Mouse (Mus musculus) hindbrain, embryonic 12.5 days (tissue): ENCODE results near the gene Fhl4. TPM values are rescaled to one million over a fixed set of nuclear protein-coding genes. Genes with fewer than 3 reads are reported as not detected.
A peak's percentile ranks its signal among the peaks of the same experiment; 100 is the strongest.

Experiments
- ATAC-seq: fragments of 200-750 bp; cut with Nextera tagmentation; 2 replicates; pipeline ENCODE4 v1.8.0; 2017; ENCODE audit warnings: moderate TSS enrichment; ENCODE audit not compliant: low FRiP score
- H3K27ac ChIP-seq: fragments of 300-500 bp; sonication (generic); 2 replicates; pipeline ENCODE4 v1.5.1; 2016; ENCODE audit warnings: mild to moderate bottlenecking
- H3K27me3 ChIP-seq: fragments of 300-500 bp; sonication (generic); 2 replicates; pipeline ENCODE4 v1.6.1; 2016; ENCODE audit warnings: mild to moderate bottlenecking
- H3K36me3 ChIP-seq: fragments of 300-500 bp; sonication (generic); 2 replicates; pipeline ENCODE4 v1.6.1; 2016; ENCODE audit warnings: mild to moderate bottlenecking
- H3K4me1 ChIP-seq: fragments of 300-500 bp; sonication (generic); 2 replicates; pipeline ENCODE4 v1.6.1; 2016
- H3K4me2 ChIP-seq: fragments of 300-500 bp; sonication (generic); replicated peaks from 2 replicates; pipeline ENCODE4 v1.6.1; 2016; ENCODE audit warnings: mild to moderate bottlenecking
- H3K4me3 ChIP-seq: fragments of 300-500 bp; sonication (generic); 2 replicates; pipeline ENCODE4 v1.5.1; 2016; ENCODE audit warnings: mild to moderate bottlenecking
- H3K9ac ChIP-seq: fragments of 300-500 bp; sonication (generic); 2 replicates; pipeline ENCODE4 v1.6.1; 2016; ENCODE audit warnings: mild to moderate bottlenecking, moderate library complexity
- H3K9me3 ChIP-seq: fragments of 300-500 bp; sonication (generic); replicated peaks from 2 replicates; pipeline ENCODE4 v1.6.1; 2016; ENCODE audit warnings: mild to moderate bottlenecking
- WGBS: fragments of 180-500 bp; shearing (Covaris S2); methylation state at CpG from one replicate; pipeline ENCODE4 v1.1.7; 2016; 5-methylcytosine and 5-hydroxymethylcytosine counted together
- polyA plus RNA-seq: library from polyadenylated mRNA; unstranded; fragments of >200 nt; fragmentation: Nextera tagmentation; extraction: Ambion mirVana; gene quantifications from 2 replicates; pipeline ENCODE4 v1.2.1, GENCODE M21; 2016

Gene Fhl4
- 1.2 and 1.9 TPM in 2 replicates for polyA plus RNA-seq

GRCm38 (mm10) chr10:85102247-85103084, at the start of gene Fhl4, which contains the start of gene Tmem263:
Gene Fhl4 (minus strand): TSS chr10:85102495.
Gene Tmem263 (plus strand): TSS chr10:85102627.
- H3K4me2 ChIP-seq: peak within 1 kb of the TSS; percentile 94
- peak; percentile 97 for ATAC-seq

GRCm38 (mm10) chr10:85149226-85149625, 46.9 kb upstream of the Fhl4 start:
- H3K4me2 ChIP-seq: no peak overlapping the region
- no peak for ATAC-seq
- H3K27ac ChIP-seq: no peak overlapping the region
- peaks cover 28% of the 10 kb centered on the region for H3K36me3 ChIP-seq
- WGBS: 85% methylated on average over 5 of the region's 5 CpGs
- no peaks in the 10 kb centered on the region for H3K9me3 ChIP-seq
- no peak overlapping the region for H3K9ac ChIP-seq
- H3K4me3 ChIP-seq: no peak overlapping the region
- no peaks in the 10 kb centered on the region for H3K27me3 ChIP-seq
- H3K4me1 ChIP-seq: no peaks in the 10 kb centered on the region

More at GRCm38 (mm10) chr10:85102247-85103084, at the start of gene Fhl4, which contains the start of gene Tmem263:
- peak within 1 kb of the TSS; percentile 93 for H3K9ac ChIP-seq
- H3K27ac ChIP-seq: peak within 1 kb of the TSS; percentile 87
- peaks cover 11% of the 10 kb centered on the region; the same call in 1 of the 2 replicates for H3K4me1 ChIP-seq
- H3K4me3 ChIP-seq: peak within 1 kb of the TSS; percentile 94
- 0% methylated on average over 67 of the region's 96 CpGs for WGBS
- no peaks in the 10 kb centered on the region for H3K36me3 ChIP-seq
- H3K27me3 ChIP-seq: no peaks in the 10 kb centered on the region
- H3K9me3 ChIP-seq: no peaks in the 10 kb centered on the region

DNA sequence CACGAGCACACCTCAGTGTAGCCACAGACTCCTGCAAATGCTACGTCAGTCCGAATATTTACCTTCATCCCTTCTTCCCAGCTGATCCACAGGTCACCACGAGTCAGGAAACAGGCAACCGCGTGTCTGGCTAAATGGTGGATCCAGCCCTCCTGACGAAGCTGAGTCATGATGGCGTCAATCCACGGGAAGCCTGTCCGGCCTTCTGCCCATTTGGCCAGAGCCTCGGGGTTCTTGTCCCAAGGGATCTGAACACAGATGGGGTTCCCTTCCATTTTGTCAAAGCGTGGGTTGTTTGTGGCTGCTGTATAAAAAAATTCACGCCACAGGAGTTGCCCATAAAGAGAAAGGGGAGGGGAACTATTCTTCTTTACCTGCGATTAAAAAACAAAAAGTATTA, 44.0 kb upstream of the Fhl4 start:
- Histone ChIP-seq H3K4me3 (no peak overlapping the region), H3K9me3 (no peaks in the 10 kb centered on the region), H3K4me2 (no peak overlapping the region), H3K4me1 (no peaks in the 10 kb centered on the region), H3K27me3 (no peaks in the 10 kb centered on the region), H3K9ac (no peak overlapping the region), H3K27ac (no peak overlapping the region), H3K36me3 (peaks cover 45% of the 10 kb centered on the region)
- no peak for ATAC-seq
- WGBS: 86% methylated on average over 14 of the region's 14 CpGs

- Histone ChIP-seq H3K4me2 (no peak overlapping the region), H3K27ac (no peak overlapping the region), H3K9me3 (no peaks in the 10 kb centered on the region), H3K27me3 (no peaks in the 10 kb centered on the region), H3K4me3 (no peak overlapping the region), H3K36me3 (peaks cover 35% of the 10 kb centered on the region), H3K9ac (no peak overlapping the region), H3K4me1 (no peaks in the 10 kb centered on the region)
- WGBS: 89% methylated on average over 9 of the region's 9 CpGs
- ATAC-seq: no peak
These were observed 39.2 kb upstream of the Fhl4 start for GRCm38 (mm10) chr10:85141465-85141864.

DNA sequence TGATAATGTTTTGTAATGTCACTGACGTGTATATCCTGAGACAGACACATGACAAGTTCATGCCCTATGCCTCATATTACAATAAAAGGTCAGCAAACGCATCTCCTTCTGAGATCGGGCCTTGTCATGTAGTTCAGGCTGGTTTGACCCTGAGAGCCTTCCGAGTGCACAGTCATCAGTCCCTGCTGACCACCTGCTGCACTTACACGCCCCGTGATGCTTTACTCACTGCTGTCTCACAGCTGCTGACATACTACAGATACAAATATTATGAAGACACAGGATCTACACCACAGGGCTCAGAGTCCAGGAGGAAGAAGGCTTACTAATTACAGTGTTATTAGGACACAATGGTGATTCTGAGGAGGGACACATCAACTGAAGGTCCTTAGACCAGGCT, 34.3 kb upstream of the Fhl4 start:
- Histone ChIP-seq H3K9ac (no peak overlapping the region), H3K27ac (no peak overlapping the region), H3K4me3 (no peak overlapping the region), H3K27me3 (no peaks in the 10 kb centered on the region), H3K36me3 (peaks cover 13% of the 10 kb centered on the region; the same call in 1 of the 2 replicates), H3K4me1 (no peaks in the 10 kb centered on the region), H3K4me2 (no peak overlapping the region), H3K9me3 (no peaks in the 10 kb centered on the region)
- WGBS: 83% methylated on average over 6 of the region's 6 CpGs
- no peak for ATAC-seq

DNA sequence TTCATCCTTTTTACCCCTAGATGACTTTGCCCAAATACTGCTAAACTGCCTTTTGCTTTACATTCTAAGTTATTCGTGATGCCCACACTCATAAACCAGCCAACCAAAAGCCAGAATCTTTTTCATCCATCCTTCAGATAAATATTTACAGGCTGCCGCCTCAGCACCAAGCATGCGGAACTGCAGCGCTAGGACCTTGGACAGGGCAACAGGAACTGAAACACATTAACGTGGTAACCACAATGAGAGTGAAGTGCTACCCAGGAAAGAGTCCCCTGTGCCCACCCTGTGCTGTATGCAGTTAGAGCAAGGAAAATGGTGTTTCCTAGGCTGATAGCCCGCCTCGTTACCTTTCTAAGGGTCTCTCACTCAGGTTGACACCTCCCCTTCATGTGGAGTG, 26.2 kb upstream of the Fhl4 start:
- peak overlapping the region; percentile 36; the same call in 1 of the 2 replicates for H3K27ac ChIP-seq
- 29% methylated on average over 7 of the region's 7 CpGs for whole genome bisulfite sequencing

DNA sequence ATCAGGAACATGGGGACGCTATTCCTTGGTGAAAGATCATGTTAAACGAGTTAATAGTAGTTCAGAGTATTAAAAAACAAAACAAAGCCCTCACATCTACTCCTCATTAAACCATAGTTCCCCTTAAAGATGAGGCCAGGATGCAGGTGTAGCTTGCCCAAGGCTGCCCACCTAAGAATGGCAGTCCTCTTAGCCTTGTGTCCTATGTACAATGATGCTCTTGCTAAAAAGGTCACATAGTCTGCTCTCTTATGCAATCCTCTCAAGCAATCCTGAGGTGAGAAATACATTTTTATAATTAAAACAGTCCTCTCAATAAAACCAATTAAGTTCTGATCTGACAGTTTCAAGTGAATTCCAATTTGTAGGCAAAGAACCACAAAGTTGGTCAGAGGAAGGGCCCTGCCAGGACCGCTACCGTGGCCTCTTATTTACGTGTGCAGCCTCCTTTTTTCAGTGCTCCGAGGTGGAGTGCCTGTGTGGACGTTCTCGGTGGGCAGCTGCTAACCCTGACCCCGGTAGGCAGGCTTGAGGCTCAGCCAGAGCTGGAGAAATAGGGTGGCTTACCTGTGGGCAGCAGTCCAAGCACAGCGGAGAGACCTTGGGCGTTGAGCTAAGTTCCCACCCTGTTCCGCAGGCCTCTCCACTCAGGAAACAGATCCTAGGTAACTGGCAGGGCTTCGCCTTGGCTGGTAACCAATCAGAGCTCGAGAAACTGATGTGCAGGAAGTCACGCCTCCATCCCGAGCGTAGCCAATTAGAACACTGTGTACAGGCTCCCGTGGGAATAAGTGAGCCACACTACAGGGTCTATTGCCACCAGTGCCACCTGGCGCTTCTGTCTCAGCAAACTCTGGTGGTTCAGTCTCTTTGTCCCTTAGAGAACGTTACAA, 25.3 kb upstream of the Fhl4 start, which contains the start of gene Mterf2:
Gene Mterf2, minus strand, starts transcription at position 633 of the 893 bp plus-strand sequence.
- 7% methylated on average over 20 of the region's 20 CpGs for WGBS
- peak; percentile 100 for ATAC-seq
- Histone ChIP-seq H3K4me2 (peak within 1 kb of the TSS; percentile 61), H3K9me3 (no peaks in the 10 kb centered on the region), H3K9ac (peak within 1 kb of the TSS; percentile 73), H3K27me3 (no peaks in the 10 kb centered on the region), H3K4me1 (peaks cover 18% of the 10 kb centered on the region), H3K4me3 (peak within 1 kb of the TSS; percentile 75), H3K27ac (peak within 1 kb of the TSS; percentile 36; the same call in 1 of the 2 replicates), H3K36me3 (peaks cover 25% of the 10 kb centered on the region)

More for the DNA sequence above, 26.2 kb upstream of the Fhl4 start:
- Histone ChIP-seq H3K9ac (peak overlapping the region; percentile 29; the same call in 1 of the 2 replicates), H3K9me3 (no peaks in the 10 kb centered on the region), H3K4me1 (peaks cover 18% of the 10 kb centered on the region), H3K36me3 (peaks cover 23% of the 10 kb centered on the region), H3K27me3 (no peaks in the 10 kb centered on the region), H3K4me2 (peak overlapping the region; percentile 61), H3K4me3 (peak overlapping the region; percentile 75)
- ATAC-seq: peak; percentile 18

DNA sequence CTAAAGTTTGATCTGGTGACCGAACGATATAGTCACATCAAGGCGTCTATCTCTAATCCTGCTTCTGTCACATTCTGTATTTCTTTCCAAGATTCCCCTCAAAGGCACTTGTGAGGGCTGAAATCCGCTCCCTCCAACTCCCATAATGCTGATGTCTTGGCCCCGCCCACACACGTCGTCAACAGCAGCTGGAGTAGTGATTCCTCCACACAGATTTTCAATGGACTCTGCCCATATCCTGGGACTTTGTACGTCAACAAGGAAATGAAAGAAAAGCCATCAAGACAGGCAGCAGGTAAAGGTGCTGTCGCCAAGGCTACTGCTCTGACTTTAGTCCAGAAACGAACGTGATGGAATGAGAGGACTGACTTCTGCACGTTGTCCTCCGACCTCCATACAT, 22.9 kb upstream of the Fhl4 start:
- Histone ChIP-seq H3K9me3 (no peaks in the 10 kb centered on the region), H3K27me3 (no peaks in the 10 kb centered on the region), H3K36me3 (peaks cover 41% of the 10 kb centered on the region), H3K4me3 (no peak overlapping the region), H3K27ac (no peak overlapping the region), H3K4me1 (peaks cover 18% of the 10 kb centered on the region), H3K9ac (no peak overlapping the region), H3K4me2 (no peak overlapping the region)
- ATAC-seq: no peak
- WGBS: 89% methylated on average over 13 of the region's 13 CpGs

- ATAC-seq: no peak
- H3K27ac ChIP-seq: no peak overlapping the region
- H3K4me3 ChIP-seq: no peak overlapping the region
- no peak overlapping the region for H3K4me2 ChIP-seq
- H3K36me3 ChIP-seq: peaks cover 18% of the 10 kb centered on the region
- 86% methylated on average over 4 of the region's 4 CpGs for WGBS
- H3K9me3 ChIP-seq: no peaks in the 10 kb centered on the region
- no peaks in the 10 kb centered on the region for H3K27me3 ChIP-seq
- H3K9ac ChIP-seq: no peak overlapping the region
- no peaks in the 10 kb centered on the region for H3K4me1 ChIP-seq
These were observed 12.1 kb upstream of the Fhl4 start for GRCm38 (mm10) chr10:85114409-85114808.

GRCm38 (mm10) chr10:85103085-85103885, 990 bp upstream of the Fhl4 start:
- H3K27ac ChIP-seq: peak overlapping the region; percentile 82
- peak overlapping the region; percentile 93 for H3K9ac ChIP-seq
- H3K4me3 ChIP-seq: peak overlapping the region; percentile 94
- under 1% methylated on average over 34 of the region's 34 CpGs for WGBS
- H3K4me1 ChIP-seq: peaks cover 11% of the 10 kb centered on the region; the same call in 1 of the 2 replicates
- ATAC-seq: peak; percentile 7; the same call in 1 of the 2 replicates
- H3K36me3 ChIP-seq: no peaks in the 10 kb centered on the region
- no peaks in the 10 kb centered on the region for H3K9me3 ChIP-seq
- peak overlapping the region; percentile 94 for H3K4me2 ChIP-seq
- no peaks in the 10 kb centered on the region for H3K27me3 ChIP-seq

GRCm38 (mm10) chr10:85101841-85102240, 454 bp downstream of the Fhl4 start:
- peaks cover 11% of the 10 kb centered on the region; the same call in 1 of the 2 replicates for H3K4me1 ChIP-seq
- peak overlapping the region; percentile 94 for H3K4me3 ChIP-seq
- WGBS: under 1% methylated on average over 10 of the region's 10 CpGs
- H3K27ac ChIP-seq: peak overlapping the region; percentile 87
- peak; percentile 38 for ATAC-seq
- H3K36me3 ChIP-seq: no peaks in the 10 kb centered on the region
- no peaks in the 10 kb centered on the region for H3K27me3 ChIP-seq
- H3K9me3 ChIP-seq: no peaks in the 10 kb centered on the region
- H3K9ac ChIP-seq: peak overlapping the region; percentile 93
- H3K4me2 ChIP-seq: peak overlapping the region; percentile 94
